Mouse (Mus musculus): ENCODE data around the gene Yes1. TPM values are rescaled to one million over a fixed set of nuclear protein-coding genes. Genes with fewer than 3 reads are reported as not detected.
"Not testable (repeated sequence)": the region's sequence is repeated elsewhere in the genome, so short reads cannot be mapped to it uniquely, and the experiment has no call there.

Yes1 gene
- polyA plus RNA-seq, 1 experiment from 2014 or later: 29.4 TPM

DNA sequence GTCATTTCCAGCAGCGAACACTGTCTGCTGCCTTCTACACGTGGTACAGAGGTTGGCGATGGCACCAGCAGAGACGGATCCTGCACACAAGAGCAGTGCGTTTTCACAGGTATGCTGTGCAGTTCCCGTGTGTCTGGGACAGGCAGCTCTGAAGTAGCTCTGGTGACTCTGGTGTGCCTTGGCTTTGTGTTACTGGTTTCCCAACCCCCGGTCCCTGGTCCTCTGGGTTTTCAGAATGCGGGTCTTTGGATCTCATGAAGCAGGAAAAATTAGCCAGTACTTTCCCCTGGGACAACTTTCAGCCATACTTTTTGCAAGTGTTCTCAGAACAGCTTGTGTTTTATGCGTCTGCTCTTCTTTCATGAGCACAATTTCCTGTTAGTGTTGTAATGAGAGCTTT, 109.4 kb downstream of the Yes1 start:
- H3K27ac ChIP-seq (replicated peaks in 1 of 2; ENCODE audit: control insufficient read depth in 1 of 2, insufficient read depth in 1 of 2, low read depth in 2 of 2, low read length in 2 of 2): no peak overlapping the region
- no peak for ATAC-seq (ENCODE audit: insufficient number of reproducible peaks, insufficient read depth, low FRiP score, low read depth)
- H3K9ac ChIP-seq (ENCODE audit: low read length): no peak overlapping the region
- H3K4me2 ChIP-seq (ENCODE audit: low read length): no peak overlapping the region
- H3K27me3 ChIP-seq (ENCODE audit: control insufficient read depth, insufficient read depth, low read length): no peaks in the 10 kb centered on the region
- H3K36me3 ChIP-seq (ENCODE audit: control insufficient read depth, insufficient read depth, low read length): no peaks in the 10 kb centered on the region
- no peaks in the 10 kb centered on the region for H3K4me1 ChIP-seq (ENCODE audit: control insufficient read depth in 2 of 2, insufficient read depth in 2 of 2, low read length in 2 of 2)
- no peak overlapping the region for H3K4me3 ChIP-seq (ENCODE audit: control insufficient read depth in 1 of 2, insufficient read depth in 1 of 2, low read depth in 1 of 2, low read length in 2 of 2)
- WGBS: 87% methylated on average over 9 of the region's 9 CpGs
- no peaks in the 10 kb centered on the region for H3K9me3 ChIP-seq (ENCODE audit: control insufficient read depth, low read length)

DNA sequence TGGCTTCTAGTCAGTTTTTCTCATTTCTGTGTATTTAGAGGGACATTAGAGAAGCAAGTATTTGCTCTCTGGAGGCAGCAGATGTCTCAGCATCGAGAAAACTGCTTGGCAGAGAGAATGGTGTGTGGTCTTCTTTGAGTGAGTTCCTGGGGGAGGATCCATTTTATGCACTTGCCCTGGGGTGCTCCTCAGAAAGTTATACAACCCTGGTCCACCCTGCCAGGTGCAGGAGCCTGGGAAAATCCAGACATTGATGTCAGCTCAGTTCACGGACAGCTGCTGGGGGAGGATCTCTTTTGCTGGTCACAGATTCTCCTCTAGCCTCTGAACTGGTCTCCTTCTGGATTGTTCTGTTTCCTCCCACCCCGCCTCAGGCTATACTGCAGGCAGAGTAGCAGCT, 110.3 kb downstream of the Yes1 start:
- Histone ChIP-seq H3K27me3 (ENCODE audit: control insufficient read depth, insufficient read depth, low read length) (no peaks in the 10 kb centered on the region), H3K36me3 (ENCODE audit: control insufficient read depth, insufficient read depth, low read length) (no peaks in the 10 kb centered on the region), H3K4me2 (ENCODE audit: low read length) (no peak overlapping the region), H3K9ac (ENCODE audit: low read length) (no peak overlapping the region), H3K4me1 (ENCODE audit: control insufficient read depth in 2 of 2, insufficient read depth in 2 of 2, low read length in 2 of 2) (no peaks in the 10 kb centered on the region), H3K9me3 (ENCODE audit: control insufficient read depth, low read length) (no peaks in the 10 kb centered on the region), H3K27ac (replicated peaks in 1 of 2; ENCODE audit: control insufficient read depth in 1 of 2, insufficient read depth in 1 of 2, low read depth in 2 of 2, low read length in 2 of 2) (no peak overlapping the region), H3K4me3 (ENCODE audit: control insufficient read depth in 1 of 2, insufficient read depth in 1 of 2, low read depth in 1 of 2, low read length in 2 of 2) (no peak overlapping the region)
- 67% methylated on average over 3 of the region's 3 CpGs for WGBS
- no peak for ATAC-seq (ENCODE audit: insufficient number of reproducible peaks, insufficient read depth, low FRiP score, low read depth)

DNA sequence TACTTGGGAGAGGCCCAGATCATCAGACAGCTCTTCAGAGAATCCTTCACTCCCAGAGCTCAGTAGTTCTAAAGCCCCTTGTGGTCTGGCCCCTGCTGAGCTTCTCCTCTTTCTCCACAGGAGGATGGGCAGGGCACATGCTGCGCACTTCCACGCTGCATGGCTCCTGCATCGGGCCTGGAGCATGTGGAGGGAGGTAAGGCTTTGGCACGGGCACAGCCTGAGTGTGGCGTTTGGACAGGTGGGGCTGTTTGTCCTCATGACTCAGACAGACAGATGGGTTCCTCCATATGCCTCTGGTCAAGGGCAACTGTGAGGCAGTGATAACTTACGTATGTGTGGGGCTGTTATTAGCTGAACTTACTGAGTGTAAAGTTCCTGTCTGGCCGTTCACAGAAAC, 111.3 kb downstream of the Yes1 start:
- Histone ChIP-seq H3K4me1 (ENCODE audit: control insufficient read depth in 2 of 2, insufficient read depth in 2 of 2, low read length in 2 of 2) (no peaks in the 10 kb centered on the region), H3K9me3 (ENCODE audit: control insufficient read depth, low read length) (no peaks in the 10 kb centered on the region), H3K27me3 (ENCODE audit: control insufficient read depth, insufficient read depth, low read length) (no peaks in the 10 kb centered on the region), H3K27ac (replicated peaks in 1 of 2; ENCODE audit: control insufficient read depth in 1 of 2, insufficient read depth in 1 of 2, low read depth in 2 of 2, low read length in 2 of 2) (no peak overlapping the region), H3K4me2 (ENCODE audit: low read length) (no peak overlapping the region), H3K4me3 (ENCODE audit: control insufficient read depth in 1 of 2, insufficient read depth in 1 of 2, low read depth in 1 of 2, low read length in 2 of 2) (no peak overlapping the region), H3K36me3 (ENCODE audit: control insufficient read depth, insufficient read depth, low read length) (no peaks in the 10 kb centered on the region), H3K9ac (ENCODE audit: low read length) (no peak overlapping the region)
- ATAC-seq (ENCODE audit: insufficient number of reproducible peaks, insufficient read depth, low FRiP score, low read depth): no peak
- WGBS: 76% methylated on average over 7 of the region's 7 CpGs

DNA sequence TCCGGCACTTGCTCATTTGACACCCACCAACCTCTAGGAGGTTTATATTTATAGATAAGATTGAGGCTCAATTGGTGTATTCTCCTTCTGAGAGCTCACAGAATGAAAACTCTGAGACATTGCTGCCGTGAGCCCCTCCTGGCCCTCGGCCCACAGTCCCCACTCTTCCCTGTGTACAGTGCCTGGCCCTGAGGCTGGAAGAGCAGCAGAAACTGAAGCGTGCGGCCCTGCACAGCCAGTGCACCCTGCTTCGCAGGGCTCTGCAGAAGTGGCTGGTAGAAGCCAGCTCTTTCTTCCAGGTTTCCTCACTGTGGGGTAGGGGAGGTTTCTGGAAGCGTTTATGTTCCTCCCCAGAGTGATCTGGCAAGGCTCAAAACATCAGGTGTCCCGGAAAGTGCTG, 111.7 kb downstream of the Yes1 start:
- 76% methylated on average over 8 of the region's 8 CpGs for WGBS
- ATAC-seq (ENCODE audit: insufficient number of reproducible peaks, insufficient read depth, low FRiP score, low read depth); H3K4me1 ChIP-seq (ENCODE audit: control insufficient read depth in 2 of 2, insufficient read depth in 2 of 2, low read length in 2 of 2); H3K9me3 ChIP-seq (ENCODE audit: control insufficient read depth, low read length); H3K9ac ChIP-seq (ENCODE audit: low read length); H3K36me3 ChIP-seq (ENCODE audit: control insufficient read depth, insufficient read depth, low read length); H3K27ac ChIP-seq (replicated peaks in 1 of 2; ENCODE audit: control insufficient read depth in 1 of 2, insufficient read depth in 1 of 2, low read depth in 2 of 2, low read length in 2 of 2); H3K27me3 ChIP-seq (ENCODE audit: control insufficient read depth, insufficient read depth, low read length); H3K4me2 ChIP-seq (ENCODE audit: low read length); H3K4me3 ChIP-seq (ENCODE audit: control insufficient read depth in 1 of 2, insufficient read depth in 1 of 2, low read depth in 1 of 2, low read length in 2 of 2): not testable (repeated sequence)

DNA sequence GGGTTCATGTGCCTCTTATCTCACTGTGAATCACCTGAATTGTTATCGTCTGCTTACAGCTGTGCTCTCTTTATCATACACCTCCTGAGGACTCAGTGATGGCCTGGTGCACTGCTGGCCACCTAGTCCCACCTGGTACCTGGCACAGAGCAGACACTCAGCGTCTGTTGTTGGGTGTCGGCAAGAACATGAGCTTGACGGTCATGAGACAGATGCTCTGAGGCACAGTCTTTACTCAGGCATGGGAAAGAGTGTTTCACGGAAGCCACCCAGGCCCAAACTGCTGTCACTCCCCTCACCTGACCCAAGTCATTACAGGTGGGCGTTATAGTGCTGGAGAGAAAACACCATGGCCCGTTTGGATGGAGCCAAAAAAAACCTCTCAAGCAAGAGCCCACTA, 113.0 kb downstream of the Yes1 start:
- Histone ChIP-seq H3K27ac (replicated peaks in 1 of 2; ENCODE audit: control insufficient read depth in 1 of 2, insufficient read depth in 1 of 2, low read depth in 2 of 2, low read length in 2 of 2) (no peak overlapping the region), H3K4me3 (ENCODE audit: control insufficient read depth in 1 of 2, insufficient read depth in 1 of 2, low read depth in 1 of 2, low read length in 2 of 2) (no peak overlapping the region), H3K4me2 (ENCODE audit: low read length) (no peak overlapping the region), H3K9ac (ENCODE audit: low read length) (no peak overlapping the region), H3K9me3 (ENCODE audit: control insufficient read depth, low read length) (no peaks in the 10 kb centered on the region), H3K36me3 (ENCODE audit: control insufficient read depth, insufficient read depth, low read length) (no peaks in the 10 kb centered on the region), H3K4me1 (ENCODE audit: control insufficient read depth in 2 of 2, insufficient read depth in 2 of 2, low read length in 2 of 2) (no peaks in the 10 kb centered on the region), H3K27me3 (ENCODE audit: control insufficient read depth, insufficient read depth, low read length) (no peaks in the 10 kb centered on the region)
- ATAC-seq (ENCODE audit: insufficient number of reproducible peaks, insufficient read depth, low FRiP score, low read depth): no peak
- WGBS: 76% methylated on average over 7 of the region's 7 CpGs

DNA sequence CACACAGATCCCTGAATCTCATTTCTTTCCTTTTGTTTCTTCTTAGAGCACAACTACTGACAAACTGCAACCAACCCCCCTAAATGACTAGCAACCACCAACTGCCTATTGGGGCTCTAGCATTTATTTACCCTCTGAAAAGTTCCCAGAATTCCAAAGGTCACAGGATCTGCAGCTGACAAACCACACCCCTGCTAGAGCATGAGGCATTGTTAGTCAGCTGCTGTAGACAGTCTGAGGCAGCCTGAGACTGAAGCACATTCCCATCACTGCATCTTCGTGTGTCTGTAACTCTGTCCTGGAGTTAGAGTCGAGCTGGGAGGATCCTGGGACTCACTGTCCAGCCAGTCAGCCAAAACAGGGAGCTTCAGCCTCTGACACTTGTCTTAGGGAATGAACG, 114.4 kb downstream of the Yes1 start:
- not testable (repeated sequence) for H3K27ac ChIP-seq (replicated peaks in 1 of 2; ENCODE audit: control insufficient read depth in 1 of 2, insufficient read depth in 1 of 2, low read depth in 2 of 2, low read length in 2 of 2); ATAC-seq (ENCODE audit: insufficient number of reproducible peaks, insufficient read depth, low FRiP score, low read depth); H3K4me3 ChIP-seq (ENCODE audit: control insufficient read depth in 1 of 2, insufficient read depth in 1 of 2, low read depth in 1 of 2, low read length in 2 of 2); H3K36me3 ChIP-seq (ENCODE audit: control insufficient read depth, insufficient read depth, low read length); H3K4me1 ChIP-seq (ENCODE audit: control insufficient read depth in 2 of 2, insufficient read depth in 2 of 2, low read length in 2 of 2); H3K4me2 ChIP-seq (ENCODE audit: low read length); H3K9ac ChIP-seq (ENCODE audit: low read length); H3K9me3 ChIP-seq (ENCODE audit: control insufficient read depth, low read length); H3K27me3 ChIP-seq (ENCODE audit: control insufficient read depth, insufficient read depth, low read length)
- 56% methylated on average over 3 of the region's 3 CpGs for WGBS

DNA sequence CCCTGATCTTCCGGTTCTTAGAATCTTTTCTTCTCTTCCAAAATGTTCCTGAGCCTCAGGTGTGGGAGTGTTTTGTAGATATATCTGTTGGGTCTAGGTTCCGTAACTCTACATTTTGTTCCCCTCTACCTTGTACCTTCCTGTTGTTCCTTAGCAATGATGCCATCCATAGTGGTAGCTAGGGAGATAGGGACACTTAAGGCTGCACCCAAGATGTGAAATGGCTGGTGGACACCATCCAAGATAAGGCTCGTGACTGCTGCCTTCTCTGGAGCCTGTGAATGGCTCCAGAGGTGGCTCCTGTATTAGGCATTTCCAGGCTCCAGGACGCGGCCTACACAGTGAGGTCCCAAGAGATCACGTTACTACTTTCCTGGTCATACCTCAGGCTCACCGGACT, 117.3 kb downstream of the Yes1 start:
- 72% methylated on average over 7 of the region's 7 CpGs for WGBS
- H3K9ac ChIP-seq (ENCODE audit: low read length): no peak overlapping the region

DNA sequence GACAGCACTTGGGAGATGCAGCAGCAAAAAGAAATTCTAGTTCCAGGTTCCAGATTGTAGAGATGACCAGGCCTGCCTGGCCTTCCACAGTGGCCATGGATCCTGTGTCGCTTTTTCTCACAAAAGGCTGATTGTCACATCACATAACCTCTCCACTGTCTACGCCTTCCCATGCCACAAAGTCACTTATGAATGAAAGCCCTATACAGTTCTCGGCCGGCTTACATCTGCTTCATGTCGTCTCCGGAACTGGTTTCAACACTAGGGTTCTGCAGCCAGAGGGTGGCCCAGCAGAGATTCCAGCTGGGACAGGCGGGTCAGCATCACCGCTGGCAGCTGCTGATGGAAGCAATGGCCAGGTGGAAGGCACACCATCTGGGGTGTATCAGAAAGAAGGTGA, 117.9 kb downstream of the Yes1 start:
- 76% methylated on average over 8 of the region's 8 CpGs for WGBS
- Histone ChIP-seq H3K4me1 (ENCODE audit: control insufficient read depth in 2 of 2, insufficient read depth in 2 of 2, low read length in 2 of 2) (no peaks in the 10 kb centered on the region), H3K9me3 (ENCODE audit: control insufficient read depth, low read length) (0 out of 2 replicates have a peak, but pooled peaks cover 2% of the 10 kb centered on the region), H3K9ac (ENCODE audit: low read length) (no peak overlapping the region), H3K27ac (replicated peaks in 1 of 2; ENCODE audit: control insufficient read depth in 1 of 2, insufficient read depth in 1 of 2, low read depth in 2 of 2, low read length in 2 of 2) (no peak overlapping the region), H3K27me3 (ENCODE audit: control insufficient read depth, insufficient read depth, low read length) (no peaks in the 10 kb centered on the region), H3K4me3 (ENCODE audit: control insufficient read depth in 1 of 2, insufficient read depth in 1 of 2, low read depth in 1 of 2, low read length in 2 of 2) (no peak overlapping the region), H3K36me3 (ENCODE audit: control insufficient read depth, insufficient read depth, low read length) (0 out of 2 replicates have a peak, but pooled peaks cover 4% of the 10 kb centered on the region), H3K4me2 (ENCODE audit: low read length) (no peak overlapping the region)
- no peak for ATAC-seq (ENCODE audit: insufficient number of reproducible peaks, insufficient read depth, low FRiP score, low read depth)

More for the DNA sequence above, 117.3 kb downstream of the Yes1 start:
- no peak for ATAC-seq (ENCODE audit: insufficient number of reproducible peaks, insufficient read depth, low FRiP score, low read depth)
- no peaks in the 10 kb centered on the region for H3K27me3 ChIP-seq (ENCODE audit: control insufficient read depth, insufficient read depth, low read length)
- no peak overlapping the region for H3K27ac ChIP-seq (replicated peaks in 1 of 2; ENCODE audit: control insufficient read depth in 1 of 2, insufficient read depth in 1 of 2, low read depth in 2 of 2, low read length in 2 of 2)
- H3K4me1 ChIP-seq (ENCODE audit: control insufficient read depth in 2 of 2, insufficient read depth in 2 of 2, low read length in 2 of 2): no peaks in the 10 kb centered on the region
- H3K4me3 ChIP-seq (ENCODE audit: control insufficient read depth in 1 of 2, insufficient read depth in 1 of 2, low read depth in 1 of 2, low read length in 2 of 2): no peak overlapping the region
- H3K36me3 ChIP-seq (ENCODE audit: control insufficient read depth, insufficient read depth, low read length): 0 out of 2 replicates have a peak, but pooled peaks cover under 1% of the 10 kb centered on the region
- no peaks in the 10 kb centered on the region for H3K9me3 ChIP-seq (ENCODE audit: control insufficient read depth, low read length)
- no peak overlapping the region for H3K4me2 ChIP-seq (ENCODE audit: low read length)

All from heart, embryonic 14.5 days (tissue).